20 mouse cellular contexts compared by ENCODE assay signal in genomic region chr2:79543948-79544792, GRCm38 (mm10).
DNase-seq lines count a peak whose midpoint lies in the region; ATAC-seq and TF ChIP-seq lines count a peak whose summit lies in the region.
"Had no signal": no experiment of that assay in that cellular context is flagged by ENCODE, and none has a peak within 500 bp of the region (broad histone marks: within the 10 kb centered on the region; RNA-seq: fewer than 3 reads in every experiment).

No protein-coding gene starts in this region.

- intact Hi-C loops in heart, adult 2 months (cut with DNase I), result no loop called here

- TF ChIP-seq EP300 in heart, adult 2 months (IDR thresholded peaks at IDR 0.05; ENCODE audit: insufficient read depth, low read depth, low read length), result no peak

- no peak for DNase-seq in heart, adult 2 months
- no peak for DNase-seq in heart, adult 9 months (ENCODE audit: low spot score in 2 of 2)
- DNase-seq in kidney, adult 18-20 months, result no peak
- DNase-seq in spleen, adult 12 weeks (ENCODE audit: low spot score), result no peak
- DNase-seq in ovary, postnatal 10 days (ENCODE audit: low spot score), result no peak
- DNase-seq: cerebellum, adult 18-20 months; cerebellum, postnatal 36 days; forebrain, postnatal 0 days; liver, embryonic 13.5 days; right cerebral cortex, adult 18-20 months; spleen, adult 18-20 months had no signal

- H3K4me3 ChIP-seq in heart, adult 2 months, result no peak overlapping the region
- no peak overlapping the region for H3K4me3 ChIP-seq in kidney, embryonic 14.5 days (ENCODE audit: low read length)
- H3K4me3 ChIP-seq in C2C12 (ENCODE audit: insufficient read depth, poor library complexity, severe bottlenecking), result no peak overlapping the region
- H3K4me3 ChIP-seq in intestine, postnatal 0 days (ENCODE audit: low read depth, low read length), result no peak overlapping the region
- H3K4me3 ChIP-seq: forebrain, embryonic 10.5 days; limb, embryonic 12.5 days; liver, embryonic 13.5 days; midbrain, embryonic 12.5 days; neural tube, embryonic 12.5 days had no signal

- peak overlapping the region; percentile 75 for H3K27ac ChIP-seq in heart, adult 2 months
- H3K27ac ChIP-seq in kidney, embryonic 14.5 days (ENCODE audit: low read depth, low read length), result peak overlapping the region; percentile 85
- H3K27ac ChIP-seq in intestine, postnatal 0 days (ENCODE audit: low read depth, low read length), result no peak overlapping the region
- H3K27ac ChIP-seq: forebrain, embryonic 10.5 days; limb, embryonic 12.5 days; liver, embryonic 13.5 days; midbrain, embryonic 12.5 days; neural tube, embryonic 12.5 days had no signal

- H3K79me2 ChIP-seq in heart, adult 2 months (replicated peaks; ENCODE audit: control insufficient read depth, insufficient read depth, low read length), result no peaks in the 10 kb centered on the region
- H3K79me2 ChIP-seq in C2C12 (ENCODE audit: control insufficient read depth, insufficient read depth), result no peaks in the 10 kb centered on the region

- WGBS in heart, adult 2 months, result 88% methylated on average over 8 of the region's 8 CpGs
- WGBS in kidney, embryonic 14.5 days, result 78% methylated on average over 8 of the region's 8 CpGs
- WGBS in intestine, postnatal 0 days, result 66% methylated on average over 8 of the region's 8 CpGs

- no peak overlapping the region for H3ac ChIP-seq in C2C12 (ENCODE audit: control insufficient read depth, insufficient read length, low read depth)

- H3K79me3 ChIP-seq in C2C12 (ENCODE audit: low read depth), result no peaks in the 10 kb centered on the region

- TF ChIP-seq POLR2A in heart, adult 2 months (IDR thresholded peaks at IDR 0.05; ENCODE audit: insufficient read depth, low read depth, low read length), result no peak

- H3K4me1 ChIP-seq in heart, adult 2 months (ENCODE audit: control insufficient read depth, insufficient read depth, low read length), result peaks cover 4% of the 10 kb centered on the region
- peaks cover 15% of the 10 kb centered on the region for H3K4me1 ChIP-seq in kidney, embryonic 14.5 days (ENCODE audit: control insufficient read depth, insufficient read depth, low read length)
- H3K4me1 ChIP-seq in intestine, postnatal 0 days (replicated peaks; ENCODE audit: control insufficient read depth, insufficient read depth, low read length), result peaks cover 7% of the 10 kb centered on the region
- H3K4me1 ChIP-seq: forebrain, embryonic 10.5 days; limb, embryonic 12.5 days; liver, embryonic 13.5 days; midbrain, embryonic 12.5 days had no signal

- no peaks in the 10 kb centered on the region for H3K9me3 ChIP-seq in kidney, embryonic 14.5 days (ENCODE audit: control insufficient read depth, low read length)
- H3K9me3 ChIP-seq in intestine, postnatal 0 days (ENCODE audit: control insufficient read depth), result no peaks in the 10 kb centered on the region
- H3K9me3 ChIP-seq: forebrain, embryonic 10.5 days; limb, embryonic 12.5 days; liver, embryonic 13.5 days; midbrain, embryonic 12.5 days; neural tube, embryonic 12.5 days had no signal

- H3K36me3 ChIP-seq in heart, adult 2 months (ENCODE audit: control insufficient read depth, insufficient read depth, low read length), result peaks cover 3% of the 10 kb centered on the region
- no peaks in the 10 kb centered on the region for H3K36me3 ChIP-seq in kidney, embryonic 14.5 days (ENCODE audit: control insufficient read depth, insufficient read depth, low read length)
- H3K36me3 ChIP-seq in C2C12 (ENCODE audit: control insufficient read depth, insufficient read depth), result no peaks in the 10 kb centered on the region
- H3K36me3 ChIP-seq in intestine, postnatal 0 days (ENCODE audit: control insufficient read depth, insufficient read depth), result no peaks in the 10 kb centered on the region
- H3K36me3 ChIP-seq: forebrain, embryonic 10.5 days; limb, embryonic 12.5 days; liver, embryonic 13.5 days; midbrain, embryonic 12.5 days; neural tube, embryonic 12.5 days had no signal

- TF ChIP-seq CTCF in heart, adult 2 months (IDR thresholded peaks at IDR 0.05), result no peak
- no peak for TF ChIP-seq CTCF in C2C12 (IDR thresholded peaks at IDR 0.05; ENCODE audit: control insufficient read depth, insufficient read depth, insufficient read length)
- TF ChIP-seq CTCF in intestine, postnatal 0 days (IDR thresholded peaks at IDR 0.05; ENCODE audit: low read depth), result no peak

- H3K27me3 ChIP-seq in heart, adult 2 months (ENCODE audit: control insufficient read depth, insufficient read depth, low read length), result no peaks in the 10 kb centered on the region
- H3K27me3 ChIP-seq in kidney, embryonic 14.5 days (ENCODE audit: control insufficient read depth, insufficient read depth, low read length), result no peaks in the 10 kb centered on the region
- no peaks in the 10 kb centered on the region for H3K27me3 ChIP-seq in C2C12 (ENCODE audit: control insufficient read depth, insufficient read depth, insufficient read length)
- no peaks in the 10 kb centered on the region for H3K27me3 ChIP-seq in intestine, postnatal 0 days (replicated peaks; ENCODE audit: control insufficient read depth, insufficient read depth, low read length)
- H3K27me3 ChIP-seq: limb, embryonic 12.5 days; liver, embryonic 13.5 days; midbrain, embryonic 12.5 days; neural tube, embryonic 12.5 days had no signal

- no peak overlapping the region for H3K4me2 ChIP-seq in kidney, embryonic 14.5 days (replicated peaks; ENCODE audit: low read depth, low read length)
- H3K4me2 ChIP-seq in intestine, postnatal 0 days (replicated peaks; ENCODE audit: low read depth), result 0 out of 2 replicates have a peak overlapping the region, but pooled peaks have one; percentile 10
- H3K4me2 ChIP-seq: limb, embryonic 12.5 days; liver, embryonic 13.5 days; midbrain, embryonic 12.5 days; neural tube, embryonic 12.5 days had no signal

- ATAC-seq in kidney, embryonic 14.5 days (ENCODE audit: low FRiP score, low TSS enrichment), result peak; percentile 13; the same call in 1 of the 2 replicates
- peak; percentile 88 for ATAC-seq in intestine, postnatal 0 days
- ATAC-seq: forebrain, postnatal 0 days; hindbrain, embryonic 16.5 days; lung, postnatal 0 days had no signal

- H3K9ac ChIP-seq in heart, adult 2 months (ENCODE audit: low read depth, low read length), result no peak overlapping the region
- no peak overlapping the region for H3K9ac ChIP-seq in kidney, embryonic 14.5 days (ENCODE audit: low read depth, low read length)
- H3K9ac ChIP-seq in intestine, postnatal 0 days (ENCODE audit: low read depth, low read length), result no peak overlapping the region
- H3K9ac ChIP-seq: forebrain, postnatal 0 days; limb, embryonic 12.5 days; liver, embryonic 13.5 days; midbrain, embryonic 12.5 days; neural tube, embryonic 12.5 days had no signal

TF ChIP-seq in C2C12, 6 proteins besides CTCF, POLR2A, EP300 and RAD21:
- TF ChIP-seq USF1 (IDR thresholded peaks at IDR 0.05; ENCODE audit: low read depth) (no peak), FOSL1 (IDR thresholded peaks at IDR 0.05; ENCODE audit: insufficient read depth, low read length, poor library complexity, severe bottlenecking) (no peak), MAX (IDR thresholded peaks at IDR 0.05) (no peak), CEBPB (IDR thresholded peaks at IDR 0.05; ENCODE audit: low read depth) (peak; percentile 16)
